Mouse (Mus musculus): ENCODE results near the gene Atp6v1c2. TPM values are rescaled to one million over a fixed set of nuclear protein-coding genes. Genes with fewer than 3 reads are reported as not detected.

The Atp6v1c2 gene
- polyA plus RNA-seq, 1 experiment, result 55.3 TPM

GRCm38 (mm10) chr12:17338338-17338737 lies 9.2 kb upstream of the Atp6v1c2 start:
- no peaks in the 10 kb centered on the region for H3K4me1 ChIP-seq (ENCODE audit: control insufficient read depth, insufficient read depth, low read length)
- 44% methylated on average over 2 of the region's 2 CpGs for WGBS
- no peak overlapping the region for H3K4me3 ChIP-seq (replicated peaks; ENCODE audit: extremely low read depth, low read depth, low read length)
- TF ChIP-seq CTCF (IDR thresholded peaks at IDR 0.05; ENCODE audit: insufficient read depth, low read length) (no peak), POLR2A (IDR thresholded peaks at IDR 0.05; ENCODE audit: borderline replicate concordance, extremely low read depth, low read depth, low read length) (no peak)
- no peak for DNase-seq

GRCm38 (mm10) chr12:17333459-17333858 lies 4.3 kb upstream of the Atp6v1c2 start:
- Histone ChIP-seq H3K4me1 (ENCODE audit: control insufficient read depth, insufficient read depth, low read length) (no peaks in the 10 kb centered on the region), H3K4me3 (replicated peaks; ENCODE audit: extremely low read depth, low read depth, low read length) (no peak overlapping the region)
- no peak for TF ChIP-seq POLR2A (IDR thresholded peaks at IDR 0.05; ENCODE audit: borderline replicate concordance, extremely low read depth, low read depth, low read length)
- no peak for TF ChIP-seq CTCF (IDR thresholded peaks at IDR 0.05; ENCODE audit: insufficient read depth, low read length)
- no peak for DNase-seq
- WGBS, result 9% methylated on average over 1 of the region's 1 CpGs

GRCm38 (mm10) chr12:17324549-17325470 lies 4.3 kb downstream of the Atp6v1c2 start:
- TF ChIP-seq CTCF (IDR thresholded peaks at IDR 0.05; ENCODE audit: insufficient read depth, low read length) (no peak), POLR2A (IDR thresholded peaks at IDR 0.05; ENCODE audit: borderline replicate concordance, extremely low read depth, low read depth, low read length) (peak; percentile 73; the same call in 1 of the 2 replicates)
- H3K4me3 ChIP-seq (replicated peaks; ENCODE audit: extremely low read depth, low read depth, low read length), result peak overlapping the region; percentile 78
- peak; percentile 65 for DNase-seq
- H3K4me1 ChIP-seq (ENCODE audit: control insufficient read depth, insufficient read depth, low read length), result no peaks in the 10 kb centered on the region
- WGBS, result 5% methylated on average over 51 of the region's 51 CpGs

GRCm38 (mm10) chr12:17318453-17318852 lies 10.7 kb downstream of the Atp6v1c2 start:
- Histone ChIP-seq H3K4me3 (replicated peaks; ENCODE audit: extremely low read depth, low read depth, low read length) (no peak overlapping the region), H3K4me1 (ENCODE audit: control insufficient read depth, insufficient read depth, low read length) (peaks cover 3% of the 10 kb centered on the region; the same call in 1 of the 2 replicates)
- no peak for DNase-seq
- WGBS, result 54% methylated on average over 3 of the region's 3 CpGs
- no peak for TF ChIP-seq CTCF (IDR thresholded peaks at IDR 0.05; ENCODE audit: insufficient read depth, low read length)

GRCm38 (mm10) chr12:17317970-17318369 lies 11.2 kb downstream of the Atp6v1c2 start:
- peaks cover 3% of the 10 kb centered on the region; the same call in 1 of the 2 replicates for H3K4me1 ChIP-seq (ENCODE audit: control insufficient read depth, insufficient read depth, low read length)
- no peak for TF ChIP-seq CTCF (IDR thresholded peaks at IDR 0.05; ENCODE audit: insufficient read depth, low read length)
- TF ChIP-seq POLR2A (IDR thresholded peaks at IDR 0.05; ENCODE audit: borderline replicate concordance, extremely low read depth, low read depth, low read length), result no peak
- H3K4me3 ChIP-seq (replicated peaks; ENCODE audit: extremely low read depth, low read depth, low read length), result no peak overlapping the region
- 43% methylated on average over 4 of the region's 4 CpGs for WGBS
- DNase-seq, result no peak

- H3K4me3 ChIP-seq (replicated peaks; ENCODE audit: extremely low read depth, low read depth, low read length), result no peak overlapping the region
- TF ChIP-seq CTCF (IDR thresholded peaks at IDR 0.05; ENCODE audit: insufficient read depth, low read length), result no peak
- TF ChIP-seq POLR2A (IDR thresholded peaks at IDR 0.05; ENCODE audit: borderline replicate concordance, extremely low read depth, low read depth, low read length), result no peak
- H3K4me1 ChIP-seq (ENCODE audit: control insufficient read depth, insufficient read depth, low read length), result peaks cover 3% of the 10 kb centered on the region; the same call in 1 of the 2 replicates
- WGBS, result 70% methylated on average over 5 of the region's 5 CpGs
- DNase-seq, result peak; percentile 52
Measured at GRCm38 (mm10) chr12:17316096-17316495, 13.1 kb downstream of the Atp6v1c2 start.

- no peak for TF ChIP-seq CTCF (IDR thresholded peaks at IDR 0.05; ENCODE audit: insufficient read depth, low read length)
- no peak for TF ChIP-seq POLR2A (IDR thresholded peaks at IDR 0.05; ENCODE audit: borderline replicate concordance, extremely low read depth, low read depth, low read length)
- Histone ChIP-seq H3K4me3 (replicated peaks; ENCODE audit: extremely low read depth, low read depth, low read length) (no peak overlapping the region), H3K4me1 (ENCODE audit: control insufficient read depth, insufficient read depth, low read length) (peaks cover 3% of the 10 kb centered on the region)
- 65% methylated on average over 16 of the region's 16 CpGs for WGBS
- no peak for DNase-seq
Measured at GRCm38 (mm10) chr12:17310852-17311839, 18.0 kb downstream of the Atp6v1c2 start.

GRCm38 (mm10) chr12:17308246-17308645 lies 20.9 kb downstream of the Atp6v1c2 start:
- 30% methylated on average over 4 of the region's 4 CpGs for WGBS
- TF ChIP-seq CTCF (IDR thresholded peaks at IDR 0.05; ENCODE audit: insufficient read depth, low read length) (no peak), POLR2A (IDR thresholded peaks at IDR 0.05; ENCODE audit: borderline replicate concordance, extremely low read depth, low read depth, low read length) (no peak)
- no peak for DNase-seq
- Histone ChIP-seq H3K4me1 (ENCODE audit: control insufficient read depth, insufficient read depth, low read length) (peaks cover 3% of the 10 kb centered on the region), H3K4me3 (replicated peaks; ENCODE audit: extremely low read depth, low read depth, low read length) (no peak overlapping the region)

GRCm38 (mm10) chr12:17305445-17305844 lies 23.7 kb downstream of the Atp6v1c2 start:
- peaks cover 3% of the 10 kb centered on the region for H3K4me1 ChIP-seq (ENCODE audit: control insufficient read depth, insufficient read depth, low read length)
- 70% methylated on average over 7 of the region's 7 CpGs for WGBS
- H3K4me3 ChIP-seq (replicated peaks; ENCODE audit: extremely low read depth, low read depth, low read length), result no peak overlapping the region
- no peak for DNase-seq
- TF ChIP-seq CTCF (IDR thresholded peaks at IDR 0.05; ENCODE audit: insufficient read depth, low read length) (no peak), POLR2A (IDR thresholded peaks at IDR 0.05; ENCODE audit: borderline replicate concordance, extremely low read depth, low read depth, low read length) (no peak)
